Mouse (Mus musculus): ENCODE data around the gene Olfr295. TPM values are rescaled to one million over a fixed set of nuclear protein-coding genes. Genes with fewer than 3 reads are reported as not detected.

Olfr295 gene
- not detected for total RNA-seq (2023)

DNA sequence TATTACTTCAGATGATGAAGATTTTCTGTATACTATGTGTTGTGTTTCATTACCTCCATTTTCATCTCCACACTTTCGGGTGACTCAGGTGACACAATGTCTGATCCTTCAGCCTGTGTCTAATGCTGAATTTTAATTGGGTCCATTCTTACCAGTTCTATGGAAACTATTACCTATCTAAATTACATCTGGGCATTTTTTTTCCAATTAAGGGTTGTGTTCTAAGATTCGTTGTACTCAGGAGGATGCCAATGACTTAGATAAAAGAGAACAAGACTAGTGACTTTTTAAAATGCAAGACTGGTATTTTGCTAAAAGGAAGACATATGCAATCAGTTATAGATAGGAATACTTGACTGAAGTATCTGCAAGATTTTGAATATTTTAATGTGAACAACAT, at the start of gene Olfr295:
Olfr295 (plus strand) TSS at position 301 of the 400 bp plus-strand sequence.

DNA sequence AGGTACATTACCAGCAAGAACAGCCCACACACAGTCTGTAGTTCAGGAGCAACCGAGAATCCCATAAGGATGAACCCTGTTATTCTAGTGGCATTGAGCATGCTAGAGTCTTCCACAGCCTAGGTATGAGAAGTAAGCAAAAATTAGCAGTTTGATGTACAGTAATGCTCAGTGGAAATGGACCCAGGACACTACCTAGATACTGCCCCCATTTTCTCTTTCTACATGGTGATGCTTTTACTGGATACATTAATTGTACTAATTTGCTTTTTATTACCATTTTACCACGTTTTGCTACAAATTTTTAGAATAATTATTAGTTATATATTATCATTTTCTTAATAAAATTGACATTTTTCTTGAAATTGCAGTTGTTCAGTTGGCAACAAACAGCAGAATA, 32.9 kb downstream of the Olfr295 start, which contains the start of gene Olfr294:
Olfr294 (minus strand) TSS at position 101 of the 400 bp plus-strand sequence.

Other genes starting within 250 kb of the Olfr295 start
- not detected for gene Olfr307, start 246.3 kb upstream of the Olfr295 start, total RNA-seq (2023)
- gene Olfr305, start 216.9 kb upstream of the Olfr295 start, total RNA-seq (2023), result not detected
- gene Olfr304, start 197.2 kb upstream of the Olfr295 start, total RNA-seq (2023), result not detected
- gene Olfr303, start 186.1 kb upstream of the Olfr295 start, total RNA-seq (2023), result not detected
- not detected for gene Olfr301, start 180.0 kb upstream of the Olfr295 start, total RNA-seq (2023)
- gene Olfr299, start 123.9 kb upstream of the Olfr295 start, total RNA-seq (2023), result not detected
- not detected for gene Olfr298, start 91.4 kb upstream of the Olfr295 start, total RNA-seq (2023)
- gene Olfr297, start 63.9 kb upstream of the Olfr295 start, total RNA-seq (2023), result not detected
- not detected for gene Olfr294, start 32.8 kb downstream of the Olfr295 start, total RNA-seq (2023)
- gene Olfr293, start 65.2 kb downstream of the Olfr295 start, total RNA-seq (2023), result not detected
- not detected for gene Olfr292, start 104.5 kb downstream of the Olfr295 start, total RNA-seq (2023)
- gene Folh1, start 192.1 kb downstream of the Olfr295 start, total RNA-seq (2023), result not detected
- gene Vmn2r77, start 211.2 kb downstream of the Olfr295 start, total RNA-seq (2023), result not detected

Measured in neutrophil, adult 59 days (primary cell).